Mouse (Mus musculus) pancreas, adult 10 weeks (tissue): ENCODE results near the gene Rorc. TPM values are rescaled to one million over a fixed set of nuclear protein-coding genes. Genes with fewer than 3 reads are reported as not detected.

ENCODE experiments used
- polyA plus RNA-seq: library from polyadenylated mRNA; stranded (reverse); fragments of 350-450 nt; fragmentation: Illumina TruSeq; extraction: RNeasy Lipid Tissue Mini Kit (QIAGEN cat#74804); gene quantifications from one replicate; pipeline ENCODE4 v1.2.3, GENCODE M21; 2015; ENCODE audit warnings: low read depth, low replicate concordance; ENCODE audit not compliant: insufficient read depth

Gene Rorc
- polyA plus RNA-seq = 7.6 TPM

GRCm38 (mm10) chr3:94372641-94373040 lies at the start of gene Rorc:
Rorc (plus strand) TSS chr3:94372794.

GRCm38 (mm10) chr3:94341959-94342422 lies 30.6 kb upstream of the Rorc start, which contains the start of gene Them5:
Them5 (plus strand) TSS chr3:94342099.

GRCm38 (mm10) chr3:94362138-94362537 lies 10.5 kb upstream of the Rorc start, which contains the start of gene C2cd4d:
C2cd4d (plus strand) TSS chr3:94362438.

GRCm38 (mm10) chr3:94398217-94398616 lies 25.6 kb downstream of the Rorc start, which contains the start of gene Lingo4:
Lingo4 (plus strand) TSS chr3:94398517.

GRCm38 (mm10) chr3:94413031-94413679 lies 40.6 kb downstream of the Rorc start, which contains the start of gene Tdrkh:
Tdrkh (plus strand) TSS chr3:94413273.

GRCm38 (mm10) chr3:94442951-94443596 lies 70.5 kb downstream of the Rorc start, which contains the start of gene Mrpl9:
Mrpl9 (plus strand) TSS chr3:94443318.

GRCm38 (mm10) chr3:94443597-94443964 lies 71.0 kb downstream of the Rorc start, which contains the start of gene Oaz3:
Oaz3 (minus strand) TSS chr3:94443915.

Other genes with a start within 250 kb of the Rorc start
- gene Gm10696, start 194.6 kb upstream of the Rorc start, polyA plus RNA-seq = not detected
- gene Gm5286, start 176.1 kb upstream of the Rorc start, polyA plus RNA-seq = not detected
- not detected for gene Gm4778, start 108.8 kb upstream of the Rorc start, polyA plus RNA-seq
- gene Them4, start 62.7 kb upstream of the Rorc start, polyA plus RNA-seq = 2.6 TPM
- not detected for gene Them5, start 30.7 kb upstream of the Rorc start, polyA plus RNA-seq
- gene C2cd4d, start 10.4 kb upstream of the Rorc start, polyA plus RNA-seq = not detected
- gene Lingo4, start 25.7 kb downstream of the Rorc start, polyA plus RNA-seq = 0.42 TPM
- gene Tdrkh, start 40.5 kb downstream of the Rorc start, polyA plus RNA-seq = 1.6 TPM
- gene Mrpl9, start 70.5 kb downstream of the Rorc start, polyA plus RNA-seq = 8.4 TPM
- gene Oaz3, start 71.1 kb downstream of the Rorc start, polyA plus RNA-seq = not detected
- gene Celf3, start 105.5 kb downstream of the Rorc start, polyA plus RNA-seq = 16.1 TPM
- gene Riiad1, start 107.5 kb downstream of the Rorc start, polyA plus RNA-seq = not detected
- 4.2 TPM for gene Snx27, start 209.9 kb downstream of the Rorc start, polyA plus RNA-seq